Mouse (Mus musculus): ENCODE measurements around the gene Gbf1. TPM values are rescaled to one million over a fixed set of nuclear protein-coding genes. Genes with fewer than 3 reads are reported as not detected.

Gene Gbf1
- polyA plus RNA-seq, 1 experiment: 40.8 TPM

GRCm38 (mm10) chr19:46326756-46327305 is 174.5 kb downstream of the Gbf1 start, which contains the start of gene Psd:
Psd (minus strand) TSS chr19:46327156.
- no peaks in the 10 kb centered on the region for H3K79me3 ChIP-seq (ENCODE audit: low read depth)
- H3K79me2 ChIP-seq (ENCODE audit: control insufficient read depth, insufficient read depth): no peaks in the 10 kb centered on the region
- peak within 1 kb of the TSS; percentile 80 for H3ac ChIP-seq (ENCODE audit: control insufficient read depth, insufficient read length, low read depth)
- peaks cover 26% of the 10 kb centered on the region for H3K27me3 ChIP-seq (ENCODE audit: control insufficient read depth, insufficient read depth, insufficient read length)
- peak within 1 kb of the TSS; percentile 52 for H3K4me3 ChIP-seq (ENCODE audit: insufficient read depth, poor library complexity, severe bottlenecking)
- no peaks in the 10 kb centered on the region for H3K36me3 ChIP-seq (ENCODE audit: control insufficient read depth, insufficient read depth)
- TF ChIP-seq MAX (IDR thresholded peaks at IDR 0.05): no peak
- TF ChIP-seq FOSL1 (IDR thresholded peaks at IDR 0.05; ENCODE audit: insufficient read depth, low read length, poor library complexity, severe bottlenecking): no peak
- TF ChIP-seq MYOD1 (IDR thresholded peaks at IDR 0.05; ENCODE audit: control insufficient read depth, insufficient read length, low read depth): no peak
- no peak for TF ChIP-seq CTCF (IDR thresholded peaks at IDR 0.05; ENCODE audit: control insufficient read depth, insufficient read depth, insufficient read length)
- TF ChIP-seq CEBPB (IDR thresholded peaks at IDR 0.05; ENCODE audit: low read depth): no peak
- no peak for TF ChIP-seq MYOG (IDR thresholded peaks at IDR 0.05; ENCODE audit: control insufficient read depth, extremely low read depth, insufficient read length)
- TF ChIP-seq USF1 (IDR thresholded peaks at IDR 0.05; ENCODE audit: low read depth): no peak

GRCm38 (mm10) chr19:46327531-46328064 is 175.3 kb downstream of the Gbf1 start:
- Histone ChIP-seq H3K79me2 (ENCODE audit: control insufficient read depth, insufficient read depth) (no peaks in the 10 kb centered on the region), H3ac (ENCODE audit: control insufficient read depth, insufficient read length, low read depth) (no peak overlapping the region), H3K4me3 (ENCODE audit: insufficient read depth, poor library complexity, severe bottlenecking) (peak overlapping the region; percentile 52), H3K36me3 (ENCODE audit: control insufficient read depth, insufficient read depth) (no peaks in the 10 kb centered on the region), H3K79me3 (ENCODE audit: low read depth) (no peaks in the 10 kb centered on the region), H3K27me3 (ENCODE audit: control insufficient read depth, insufficient read depth, insufficient read length) (peaks cover 22% of the 10 kb centered on the region)
- TF ChIP-seq USF1 (IDR thresholded peaks at IDR 0.05; ENCODE audit: low read depth) (no peak), CEBPB (IDR thresholded peaks at IDR 0.05; ENCODE audit: low read depth) (no peak), MAX (IDR thresholded peaks at IDR 0.05) (no peak), MYOG (IDR thresholded peaks at IDR 0.05; ENCODE audit: control insufficient read depth, extremely low read depth, insufficient read length) (no peak), MYOD1 (IDR thresholded peaks at IDR 0.05; ENCODE audit: control insufficient read depth, insufficient read length, low read depth) (no peak), CTCF (IDR thresholded peaks at IDR 0.05; ENCODE audit: control insufficient read depth, insufficient read depth, insufficient read length) (no peak), FOSL1 (IDR thresholded peaks at IDR 0.05; ENCODE audit: insufficient read depth, low read length, poor library complexity, severe bottlenecking) (no peak)

GRCm38 (mm10) chr19:46328081-46329030 is 176.0 kb downstream of the Gbf1 start, which contains the start of gene Fbxl15:
Fbxl15 (plus strand) TSS chr19:46328184.
- Histone ChIP-seq H3K36me3 (ENCODE audit: control insufficient read depth, insufficient read depth) (no peaks in the 10 kb centered on the region), H3K79me2 (ENCODE audit: control insufficient read depth, insufficient read depth) (no peaks in the 10 kb centered on the region), H3ac (ENCODE audit: control insufficient read depth, insufficient read length, low read depth) (peak within 1 kb of the TSS; percentile 80), H3K4me3 (ENCODE audit: insufficient read depth, poor library complexity, severe bottlenecking) (peak within 1 kb of the TSS; percentile 52), H3K27me3 (ENCODE audit: control insufficient read depth, insufficient read depth, insufficient read length) (peaks cover 19% of the 10 kb centered on the region), H3K79me3 (ENCODE audit: low read depth) (no peaks in the 10 kb centered on the region)
- TF ChIP-seq CTCF (IDR thresholded peaks at IDR 0.05; ENCODE audit: control insufficient read depth, insufficient read depth, insufficient read length) (no peak), MYOD1 (IDR thresholded peaks at IDR 0.05; ENCODE audit: control insufficient read depth, insufficient read length, low read depth) (no peak), MYOG (IDR thresholded peaks at IDR 0.05; ENCODE audit: control insufficient read depth, extremely low read depth, insufficient read length) (no peak), USF1 (IDR thresholded peaks at IDR 0.05; ENCODE audit: low read depth) (no peak), FOSL1 (IDR thresholded peaks at IDR 0.05; ENCODE audit: insufficient read depth, low read length, poor library complexity, severe bottlenecking) (no peak), MAX (IDR thresholded peaks at IDR 0.05) (peak; percentile 15), CEBPB (IDR thresholded peaks at IDR 0.05; ENCODE audit: low read depth) (no peak)

GRCm38 (mm10) chr19:46329031-46329641 is 176.8 kb downstream of the Gbf1 start:
- no peaks in the 10 kb centered on the region for H3K79me3 ChIP-seq (ENCODE audit: low read depth)
- TF ChIP-seq MYOG (IDR thresholded peaks at IDR 0.05; ENCODE audit: control insufficient read depth, extremely low read depth, insufficient read length) (no peak), MYOD1 (IDR thresholded peaks at IDR 0.05; ENCODE audit: control insufficient read depth, insufficient read length, low read depth) (no peak), CTCF (IDR thresholded peaks at IDR 0.05; ENCODE audit: control insufficient read depth, insufficient read depth, insufficient read length) (no peak), USF1 (IDR thresholded peaks at IDR 0.05; ENCODE audit: low read depth) (no peak), MAX (IDR thresholded peaks at IDR 0.05) (no peak), FOSL1 (IDR thresholded peaks at IDR 0.05; ENCODE audit: insufficient read depth, low read length, poor library complexity, severe bottlenecking) (no peak), CEBPB (IDR thresholded peaks at IDR 0.05; ENCODE audit: low read depth) (no peak)
- no peaks in the 10 kb centered on the region for H3K36me3 ChIP-seq (ENCODE audit: control insufficient read depth, insufficient read depth)
- H3K4me3 ChIP-seq (ENCODE audit: insufficient read depth, poor library complexity, severe bottlenecking): peak overlapping the region; percentile 52
- H3ac ChIP-seq (ENCODE audit: control insufficient read depth, insufficient read length, low read depth): peak overlapping the region; percentile 76
- peaks cover 18% of the 10 kb centered on the region for H3K27me3 ChIP-seq (ENCODE audit: control insufficient read depth, insufficient read depth, insufficient read length)
- no peaks in the 10 kb centered on the region for H3K79me2 ChIP-seq (ENCODE audit: control insufficient read depth, insufficient read depth)

GRCm38 (mm10) chr19:46329951-46330350 is 177.6 kb downstream of the Gbf1 start:
- Histone ChIP-seq H3K79me3 (ENCODE audit: low read depth) (no peaks in the 10 kb centered on the region), H3K79me2 (ENCODE audit: control insufficient read depth, insufficient read depth) (no peaks in the 10 kb centered on the region), H3K4me3 (ENCODE audit: insufficient read depth, poor library complexity, severe bottlenecking) (no peak overlapping the region), H3ac (ENCODE audit: control insufficient read depth, insufficient read length, low read depth) (no peak overlapping the region), H3K27me3 (ENCODE audit: control insufficient read depth, insufficient read depth, insufficient read length) (peaks cover 10% of the 10 kb centered on the region), H3K36me3 (ENCODE audit: control insufficient read depth, insufficient read depth) (no peaks in the 10 kb centered on the region)
- TF ChIP-seq MYOD1 (IDR thresholded peaks at IDR 0.05; ENCODE audit: control insufficient read depth, insufficient read length, low read depth): no peak
- TF ChIP-seq CTCF (IDR thresholded peaks at IDR 0.05; ENCODE audit: control insufficient read depth, insufficient read depth, insufficient read length): peak; percentile 99
- TF ChIP-seq USF1 (IDR thresholded peaks at IDR 0.05; ENCODE audit: low read depth): no peak
- TF ChIP-seq MAX (IDR thresholded peaks at IDR 0.05): peak; percentile 77
- no peak for TF ChIP-seq MYOG (IDR thresholded peaks at IDR 0.05; ENCODE audit: control insufficient read depth, extremely low read depth, insufficient read length)
- TF ChIP-seq FOSL1 (IDR thresholded peaks at IDR 0.05; ENCODE audit: insufficient read depth, low read length, poor library complexity, severe bottlenecking): no peak
- TF ChIP-seq CEBPB (IDR thresholded peaks at IDR 0.05; ENCODE audit: low read depth): no peak
